Mouse (Mus musculus): ENCODE data around the gene Plekhm1. TPM values are rescaled to one million over a fixed set of nuclear protein-coding genes. Genes with fewer than 3 reads are reported as not detected.

The Plekhm1 gene
- polyA plus RNA-seq, 1 experiment from 2014 or later, result 9.4 TPM

DNA sequence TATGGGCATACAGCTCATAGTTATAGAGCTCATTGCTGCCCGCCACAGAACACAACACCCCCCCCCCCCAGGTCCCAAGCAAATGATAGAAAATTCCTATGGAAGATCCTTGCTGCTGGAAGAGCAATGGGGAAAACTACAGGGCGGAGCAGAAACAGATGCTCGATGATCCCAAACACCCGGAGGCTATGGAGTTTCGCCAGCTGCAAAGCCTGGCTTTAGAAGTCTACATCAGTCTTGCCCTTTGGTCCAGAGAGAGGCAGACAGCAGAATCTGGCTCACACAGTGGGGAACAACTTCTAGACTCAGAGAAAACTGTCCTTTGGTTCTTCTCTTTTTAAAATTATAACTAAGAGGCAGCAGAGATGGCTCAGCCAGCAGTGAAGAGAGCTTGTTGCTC lies 76.9 kb downstream of the Plekhm1 start:
- WGBS, result 72% methylated on average over 5 of the region's 5 CpGs
- DNase-seq, result no peak

DNA sequence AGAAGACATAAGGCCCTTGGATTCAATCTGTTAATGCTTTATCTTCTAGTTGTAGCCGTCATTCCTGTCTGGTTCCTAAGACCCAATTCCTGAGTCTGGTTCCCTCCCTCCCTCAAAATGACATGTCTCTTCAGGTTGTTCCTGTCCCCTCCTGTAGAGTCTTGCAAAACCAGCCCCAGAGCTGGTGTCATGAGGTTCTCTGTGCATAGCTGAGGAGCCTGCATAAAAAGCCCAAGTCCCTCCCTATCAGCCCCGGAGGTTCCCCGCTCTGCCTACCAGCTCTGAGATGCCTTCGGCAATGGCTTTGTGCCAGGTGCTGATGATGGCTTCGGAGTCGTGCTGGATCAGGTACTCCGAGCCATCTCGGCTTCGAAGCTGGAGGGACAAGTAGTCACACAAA lies 77.6 kb downstream of the Plekhm1 start:
- no peaks in the 10 kb centered on the region for H3K36me3 ChIP-seq (ENCODE audit: insufficient read depth)
- H3K27ac ChIP-seq (ENCODE audit: low read depth), result no peak overlapping the region
- no peaks in the 10 kb centered on the region for H3K4me1 ChIP-seq (ENCODE audit: insufficient read depth)
- no peak overlapping the region for H3K9ac ChIP-seq
- DNase-seq, result no peak
- WGBS, result 83% methylated on average over 9 of the region's 9 CpGs
- peaks cover 24% of the 10 kb centered on the region for H3K27me3 ChIP-seq (ENCODE audit: insufficient read depth, low read length)
- TF ChIP-seq CTCF (IDR thresholded peaks at IDR 0.05; ENCODE audit: low read depth), result no peak
- ATAC-seq (ENCODE audit: insufficient read depth), result no peak
- no peak overlapping the region for H3K4me2 ChIP-seq
- H3K4me3 ChIP-seq (ENCODE audit: low read depth, low read length), result no peak overlapping the region
- H3K9me3 ChIP-seq (ENCODE audit: low read depth, low read length), result no peaks in the 10 kb centered on the region

More for the DNA sequence above, 76.9 kb downstream of the Plekhm1 start:
- Histone ChIP-seq H3K4me1 (ENCODE audit: insufficient read depth) (0 out of 2 replicates have a peak, but pooled peaks cover 3% of the 10 kb centered on the region), H3K4me2 (no peak overlapping the region), H3K27ac (ENCODE audit: low read depth) (no peak overlapping the region), H3K9ac (no peak overlapping the region), H3K9me3 (ENCODE audit: low read depth, low read length) (no peaks in the 10 kb centered on the region), H3K36me3 (ENCODE audit: insufficient read depth) (no peaks in the 10 kb centered on the region), H3K4me3 (ENCODE audit: low read depth, low read length) (no peak overlapping the region), H3K27me3 (ENCODE audit: insufficient read depth, low read length) (peaks cover 24% of the 10 kb centered on the region)
- ATAC-seq (ENCODE audit: insufficient read depth), result no peak
- no peak for TF ChIP-seq CTCF (IDR thresholded peaks at IDR 0.05; ENCODE audit: low read depth)

DNA sequence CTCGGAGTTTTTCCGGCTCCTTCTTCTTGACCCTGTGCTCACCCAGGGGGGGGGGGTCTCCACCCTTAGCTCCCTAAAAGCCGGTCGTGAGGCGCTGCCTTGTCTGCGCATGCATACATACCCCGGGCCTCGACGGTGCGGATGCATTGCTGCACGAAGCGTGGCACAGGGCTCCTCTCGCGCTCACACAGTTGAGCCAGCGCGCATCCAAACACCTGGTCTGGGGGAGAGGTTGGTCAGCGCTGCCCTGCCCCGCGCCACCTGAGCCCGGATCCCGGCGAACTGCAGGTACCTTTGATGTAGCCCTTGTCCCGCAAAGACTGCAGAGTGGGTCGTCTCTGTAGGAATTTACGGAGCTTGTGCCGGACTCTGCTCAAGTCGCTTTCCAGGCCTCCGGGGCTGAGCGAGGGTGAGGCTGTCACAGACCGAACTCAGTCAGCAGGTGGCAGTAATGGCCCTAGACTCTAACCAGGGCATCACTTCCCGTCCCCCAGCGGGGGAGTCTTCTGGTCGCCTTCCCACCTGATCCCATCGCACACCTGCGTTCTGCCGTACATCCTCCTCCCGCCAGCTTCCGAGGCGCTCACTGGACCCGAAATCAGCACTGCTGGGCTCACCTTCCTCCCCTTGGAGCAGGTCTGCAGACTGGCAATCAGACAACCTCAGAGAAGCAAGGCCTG lies 78.6 kb downstream of the Plekhm1 start:
- WGBS, result 9% methylated on average over 40 of the region's 40 CpGs
- Histone ChIP-seq H3K4me3 (ENCODE audit: low read depth, low read length) (no peak overlapping the region; the same call in 1 of the 2 replicates), H3K27me3 (ENCODE audit: insufficient read depth, low read length) (peaks cover 24% of the 10 kb centered on the region), H3K9me3 (ENCODE audit: low read depth, low read length) (no peaks in the 10 kb centered on the region), H3K4me2 (peak overlapping the region; percentile 37), H3K36me3 (ENCODE audit: insufficient read depth) (no peaks in the 10 kb centered on the region), H3K4me1 (ENCODE audit: insufficient read depth) (no peaks in the 10 kb centered on the region), H3K9ac (no peak overlapping the region), H3K27ac (ENCODE audit: low read depth) (no peak overlapping the region)
- ATAC-seq (ENCODE audit: insufficient read depth), result peak; percentile 11; the same call in 1 of the 2 replicates
- DNase-seq, result peak; percentile 77
- peak; percentile 64 for TF ChIP-seq CTCF (IDR thresholded peaks at IDR 0.05; ENCODE audit: low read depth)

DNA sequence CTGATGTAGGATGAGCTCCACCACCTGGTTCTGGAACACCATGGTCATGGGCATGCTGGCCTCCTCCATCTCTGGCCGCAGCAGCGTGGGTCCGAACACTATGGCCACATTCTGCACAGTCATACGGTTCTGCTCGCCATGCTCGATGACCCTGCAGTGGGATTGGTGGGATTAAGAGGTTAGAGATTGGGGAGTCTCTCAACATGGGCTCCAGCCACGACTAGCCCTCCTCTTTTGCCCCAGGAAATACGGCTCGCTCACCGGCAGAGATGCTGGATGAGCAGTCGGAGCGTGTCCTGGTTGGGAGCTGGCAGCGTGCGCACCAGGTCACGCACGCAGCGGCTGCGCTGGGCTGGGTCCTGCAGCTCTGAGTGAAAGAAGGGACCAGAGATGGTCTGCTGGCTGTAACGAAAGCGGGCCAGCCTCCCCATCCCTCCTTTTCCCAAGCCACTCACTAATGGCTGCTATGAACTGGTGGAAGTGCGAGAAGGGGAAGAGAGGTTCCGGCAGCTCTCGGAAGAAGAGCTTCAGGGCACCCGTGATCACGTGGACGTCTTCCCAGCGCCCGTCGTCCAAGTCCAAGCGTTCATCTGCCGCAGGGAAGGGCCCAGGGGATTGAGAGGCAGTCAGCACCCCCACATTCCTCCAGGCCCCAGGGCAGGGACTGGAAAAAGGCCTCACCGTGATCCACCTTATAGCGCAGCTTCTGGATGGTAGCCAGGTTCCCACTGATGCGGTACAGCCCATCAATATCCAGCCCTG lies 79.4 kb downstream of the Plekhm1 start:
- H3K4me2 ChIP-seq, result peak overlapping the region; percentile 51
- no peak overlapping the region for H3K27ac ChIP-seq (ENCODE audit: low read depth)
- H3K27me3 ChIP-seq (ENCODE audit: insufficient read depth, low read length), result peaks cover 24% of the 10 kb centered on the region
- H3K4me3 ChIP-seq (ENCODE audit: low read depth, low read length), result peak overlapping the region; percentile 22
- ATAC-seq (ENCODE audit: insufficient read depth), result peak; percentile 1; the same call in 1 of the 2 replicates
- no peaks in the 10 kb centered on the region for H3K4me1 ChIP-seq (ENCODE audit: insufficient read depth)
- H3K9ac ChIP-seq, result no peak overlapping the region
- no peak for DNase-seq
- H3K9me3 ChIP-seq (ENCODE audit: low read depth, low read length), result no peaks in the 10 kb centered on the region
- TF ChIP-seq CTCF (IDR thresholded peaks at IDR 0.05; ENCODE audit: low read depth), result no peak
- WGBS, result 32% methylated on average over 34 of the region's 34 CpGs
- no peaks in the 10 kb centered on the region for H3K36me3 ChIP-seq (ENCODE audit: insufficient read depth)

DNA sequence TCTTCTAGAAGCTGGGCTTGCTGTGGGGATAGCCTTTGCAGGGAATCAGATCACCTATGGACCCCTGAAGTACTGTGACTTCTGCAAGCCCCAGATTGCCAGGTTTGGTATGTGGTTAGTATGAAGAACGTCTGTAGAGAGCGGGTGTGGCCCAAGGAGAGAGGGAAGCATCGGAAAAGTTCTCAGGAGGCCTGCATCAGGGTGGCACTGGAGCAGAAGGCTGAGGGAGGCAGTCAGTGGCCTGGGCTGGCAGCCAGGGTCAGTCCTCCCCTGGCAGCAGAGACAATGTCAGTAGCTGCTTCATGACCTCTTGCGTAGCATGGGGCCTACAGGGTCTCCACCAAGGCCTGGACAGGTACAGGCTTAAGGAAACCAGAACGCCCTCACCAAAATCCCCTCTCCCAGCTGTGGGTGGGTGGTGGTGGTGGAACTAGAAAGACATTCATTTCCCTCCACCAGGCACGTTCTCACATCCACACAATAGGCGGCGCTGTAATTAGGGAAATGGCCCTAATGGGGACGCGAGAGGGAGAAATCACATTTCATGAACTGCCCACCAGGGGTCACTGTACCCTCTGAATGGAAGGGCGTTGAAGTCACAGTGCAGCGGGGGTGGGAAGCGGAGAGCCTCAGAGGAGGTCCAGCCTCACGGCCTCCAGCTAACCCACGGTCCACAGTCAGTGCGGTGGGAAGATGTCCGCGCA lies 80.1 kb downstream of the Plekhm1 start:
- peak; percentile 62; the same call in 1 of the 2 replicates for ATAC-seq (ENCODE audit: insufficient read depth)
- Histone ChIP-seq H3K4me2 (peak overlapping the region; percentile 51), H3K27ac (ENCODE audit: low read depth) (no peak overlapping the region), H3K4me3 (ENCODE audit: low read depth, low read length) (peak overlapping the region; percentile 22), H3K36me3 (ENCODE audit: insufficient read depth) (no peaks in the 10 kb centered on the region), H3K9ac (no peak overlapping the region), H3K27me3 (ENCODE audit: insufficient read depth, low read length) (peaks cover 24% of the 10 kb centered on the region), H3K9me3 (ENCODE audit: low read depth, low read length) (no peaks in the 10 kb centered on the region), H3K4me1 (ENCODE audit: insufficient read depth) (no peaks in the 10 kb centered on the region)
- peak; percentile 93 for DNase-seq
- peak; percentile 98 for TF ChIP-seq CTCF (IDR thresholded peaks at IDR 0.05; ENCODE audit: low read depth)
- WGBS, result 27% methylated on average over 18 of the region's 18 CpGs

DNA sequence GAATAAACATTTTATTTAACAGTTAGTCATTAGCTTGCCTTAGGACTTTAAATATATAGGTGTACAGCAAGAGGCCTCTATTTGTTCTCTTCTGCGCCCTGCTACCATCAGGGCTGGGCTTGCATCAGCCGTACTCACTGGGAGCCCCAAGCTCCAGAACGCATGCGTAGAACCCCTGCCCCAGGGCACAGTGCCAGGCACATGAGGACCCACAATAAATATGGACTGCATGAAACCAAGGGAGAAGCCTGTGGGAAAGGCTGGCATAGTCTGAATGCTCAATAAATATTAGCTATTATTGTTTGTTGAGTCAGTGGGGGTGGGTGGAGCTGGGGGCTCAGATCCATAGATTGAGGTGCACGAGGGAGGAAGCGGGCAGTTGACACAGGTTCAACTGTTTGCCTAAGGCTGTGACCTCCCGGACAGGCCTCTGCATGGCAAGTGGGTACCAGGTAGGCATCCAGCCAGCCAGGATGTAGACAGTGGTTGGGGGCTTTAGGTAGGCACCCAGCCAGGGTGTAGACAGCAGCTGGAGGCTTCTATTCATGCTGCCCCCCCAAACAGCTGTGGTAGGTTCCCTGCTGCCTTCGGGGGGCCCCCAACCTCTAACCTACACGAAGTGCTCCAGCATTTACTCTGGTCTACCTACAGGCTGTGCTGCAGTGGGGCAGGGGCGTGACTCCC lies 80.8 kb downstream of the Plekhm1 start:
- no peaks in the 10 kb centered on the region for H3K9me3 ChIP-seq (ENCODE audit: low read depth, low read length)
- H3K4me2 ChIP-seq, result no peak overlapping the region
- no peak for TF ChIP-seq CTCF (IDR thresholded peaks at IDR 0.05; ENCODE audit: low read depth)
- no peak overlapping the region for H3K4me3 ChIP-seq (ENCODE audit: low read depth, low read length)
- peaks cover 24% of the 10 kb centered on the region for H3K27me3 ChIP-seq (ENCODE audit: insufficient read depth, low read length)
- no peak overlapping the region for H3K27ac ChIP-seq (ENCODE audit: low read depth)
- DNase-seq (no peak), ATAC-seq (ENCODE audit: insufficient read depth) (no peak)
- no peaks in the 10 kb centered on the region for H3K36me3 ChIP-seq (ENCODE audit: insufficient read depth)
- H3K4me1 ChIP-seq (ENCODE audit: insufficient read depth), result no peaks in the 10 kb centered on the region
- no peak overlapping the region for H3K9ac ChIP-seq
- WGBS, result 87% methylated on average over 10 of the region's 10 CpGs
